Mouse (Mus musculus): ENCODE data around the gene Anpep. TPM values are rescaled to one million over a fixed set of nuclear protein-coding genes. Genes with fewer than 3 reads are reported as not detected.

Gene Anpep
- total RNA-seq, 2 experiments from 2014 or later: 36.1 to 59.6 TPM

- DNase-seq (ENCODE audit: low spot score in 2 of 2): no peak
Measured at GRCm38 (mm10) chr7:79867861-79868260, 7.0 kb upstream of the Anpep start.

GRCm38 (mm10) chr7:79866294-79867000 is 5.6 kb upstream of the Anpep start:
- no peak for DNase-seq (ENCODE audit: low spot score in 2 of 2)

- no peak for DNase-seq (ENCODE audit: low spot score in 2 of 2)
Measured at GRCm38 (mm10) chr7:79861794-79862193, 935 bp upstream of the Anpep start.

GRCm38 (mm10) chr7:79858956-79859630 is 1.8 kb downstream of the Anpep start:
- no peak for DNase-seq (ENCODE audit: low spot score in 2 of 2)

GRCm38 (mm10) chr7:79858202-79858934 is 2.5 kb downstream of the Anpep start:
- no peak for DNase-seq (ENCODE audit: low spot score in 2 of 2)

- no peak for DNase-seq (ENCODE audit: low spot score in 2 of 2)
Measured at GRCm38 (mm10) chr7:79856305-79856704, 4.6 kb downstream of the Anpep start.

- no peak for DNase-seq (ENCODE audit: low spot score in 2 of 2)
Measured at GRCm38 (mm10) chr7:79847456-79848451, 13.1 kb downstream of the Anpep start.

- DNase-seq (ENCODE audit: low spot score in 2 of 2): no peak
Measured at GRCm38 (mm10) chr7:79846342-79846741, 14.5 kb downstream of the Anpep start.

- DNase-seq (ENCODE audit: low spot score in 2 of 2): no peak
Measured at GRCm38 (mm10) chr7:79844090-79844802, 16.6 kb downstream of the Anpep start.

GRCm38 (mm10) chr7:79842163-79842562 is 18.7 kb downstream of the Anpep start:
- DNase-seq (ENCODE audit: low spot score in 2 of 2): no peak

GRCm38 (mm10) chr7:79837247-79837646 is 23.6 kb downstream of the Anpep start:
- DNase-seq (ENCODE audit: low spot score in 2 of 2): no peak

GRCm38 (mm10) chr7:79835196-79835595 is 25.7 kb downstream of the Anpep start:
- DNase-seq (ENCODE audit: low spot score in 2 of 2): no peak

GRCm38 (mm10) chr7:79832980-79833379 is 27.9 kb downstream of the Anpep start:
- no peak for DNase-seq (ENCODE audit: low spot score in 2 of 2)

GRCm38 (mm10) chr7:79831585-79831984 is 29.3 kb downstream of the Anpep start:
- DNase-seq (ENCODE audit: low spot score in 2 of 2): no peak

GRCm38 (mm10) chr7:79831145-79831544 is 29.7 kb downstream of the Anpep start:
- no peak for DNase-seq (ENCODE audit: low spot score in 2 of 2)

- DNase-seq (ENCODE audit: low spot score in 2 of 2): no peak
Measured at GRCm38 (mm10) chr7:79828341-79828740, 32.5 kb downstream of the Anpep start.

GRCm38 (mm10) chr7:79822092-79822695 is 38.7 kb downstream of the Anpep start:
- DNase-seq (ENCODE audit: low spot score in 2 of 2): no peak

- no peak for DNase-seq (ENCODE audit: low spot score in 2 of 2)
Measured at GRCm38 (mm10) chr7:79819996-79820395, 40.9 kb downstream of the Anpep start.

GRCm38 (mm10) chr7:79819515-79819914 is 41.3 kb downstream of the Anpep start:
- no peak for DNase-seq (ENCODE audit: low spot score in 2 of 2)

- DNase-seq (ENCODE audit: low spot score in 2 of 2): no peak
Measured at GRCm38 (mm10) chr7:79818321-79818720, 42.5 kb downstream of the Anpep start.

All from adrenal gland, postnatal 4 days (tissue).